Mouse (Mus musculus): ENCODE measurements around the gene Srsf6.
"Not testable (repeated sequence)": the region's sequence is repeated elsewhere in the genome, so short reads cannot be mapped to it uniquely, and the experiment has no call there.

The Srsf6 gene

GRCm38 (mm10) chr2:162931123-162931673 lies at the start of gene Srsf6:
Srsf6 (plus strand) TSS chr2:162931528.
- peak; percentile 90 for DNase-seq (ENCODE audit: low read depth, low spot score)

GRCm38 (mm10) chr2:162884101-162884500 lies 47.2 kb upstream of the Srsf6 start:
- DNase-seq (ENCODE audit: low read depth, low spot score), result no peak

GRCm38 (mm10) chr2:162887121-162887520 lies 44.2 kb upstream of the Srsf6 start:
- no peak for DNase-seq (ENCODE audit: low read depth, low spot score)

GRCm38 (mm10) chr2:162888677-162889076 lies 42.7 kb upstream of the Srsf6 start:
- no peak for DNase-seq (ENCODE audit: low read depth, low spot score)

GRCm38 (mm10) chr2:162889191-162889590 lies 42.1 kb upstream of the Srsf6 start:
- no peak for DNase-seq (ENCODE audit: low read depth, low spot score)

- no peak for DNase-seq (ENCODE audit: low read depth, low spot score)
These were observed 41.6 kb upstream of the Srsf6 start for GRCm38 (mm10) chr2:162889731-162890130.

GRCm38 (mm10) chr2:162892979-162893378 lies 38.3 kb upstream of the Srsf6 start:
- DNase-seq (ENCODE audit: low read depth, low spot score), result not testable (repeated sequence)

- DNase-seq (ENCODE audit: low read depth, low spot score), result not testable (repeated sequence)
These were observed 32.1 kb upstream of the Srsf6 start for GRCm38 (mm10) chr2:162899256-162899655.

GRCm38 (mm10) chr2:162899880-162900589 lies 31.3 kb upstream of the Srsf6 start:
- DNase-seq (ENCODE audit: low read depth, low spot score), result no peak

GRCm38 (mm10) chr2:162900590-162900916 lies 30.8 kb upstream of the Srsf6 start:
- no peak for DNase-seq (ENCODE audit: low read depth, low spot score)

- DNase-seq (ENCODE audit: low read depth, low spot score), result no peak
These were observed 25.4 kb upstream of the Srsf6 start for GRCm38 (mm10) chr2:162905902-162906301.

GRCm38 (mm10) chr2:162908052-162908491 lies 23.3 kb upstream of the Srsf6 start:
- no peak for DNase-seq (ENCODE audit: low read depth, low spot score)

- no peak for DNase-seq (ENCODE audit: low read depth, low spot score)
These were observed 17.3 kb upstream of the Srsf6 start for GRCm38 (mm10) chr2:162914040-162914439.

GRCm38 (mm10) chr2:162914519-162914918 lies 16.8 kb upstream of the Srsf6 start:
- DNase-seq (ENCODE audit: low read depth, low spot score), result no peak

- DNase-seq (ENCODE audit: low read depth, low spot score), result no peak
These were observed 11.4 kb upstream of the Srsf6 start for GRCm38 (mm10) chr2:162919926-162920325.

- DNase-seq (ENCODE audit: low read depth, low spot score), result no peak
These were observed 9.1 kb upstream of the Srsf6 start for GRCm38 (mm10) chr2:162922183-162922582.

GRCm38 (mm10) chr2:162922834-162923233 lies 8.5 kb upstream of the Srsf6 start:
- DNase-seq (ENCODE audit: low read depth, low spot score), result no peak

GRCm38 (mm10) chr2:162924126-162924525 lies 7.2 kb upstream of the Srsf6 start:
- DNase-seq (ENCODE audit: low read depth, low spot score), result no peak

- DNase-seq (ENCODE audit: low read depth, low spot score), result no peak
These were observed 3.3 kb upstream of the Srsf6 start for GRCm38 (mm10) chr2:162927918-162928585.

GRCm38 (mm10) chr2:162929704-162930103 lies 1.6 kb upstream of the Srsf6 start:
- no peak for DNase-seq (ENCODE audit: low read depth, low spot score)

GRCm38 (mm10) chr2:162930516-162931122 lies 709 bp upstream of the Srsf6 start:
- no peak for DNase-seq (ENCODE audit: low read depth, low spot score)

All from embryo, embryonic 11.5 days (tissue).